Comparison of ENCODE assay signal across 8 mouse cellular contexts in genomic region chr12:110373408-110374065, GRCm38 (mm10).
DNase-seq lines count a peak whose midpoint lies in the region; ATAC-seq and TF ChIP-seq lines count a peak whose summit lies in the region.

No protein-coding gene starts in this region.

- H3K4me3 ChIP-seq in cortical plate, adult 2 months (ENCODE audit: insufficient read depth, low read length): no peak overlapping the region

- no peaks in the 10 kb centered on the region for H3K4me1 ChIP-seq in cortical plate, adult 2 months (ENCODE audit: control insufficient read depth, insufficient read depth, low read length)

- TF ChIP-seq POLR2A in cortical plate, adult 2 months (IDR thresholded peaks at IDR 0.05; ENCODE audit: extremely low read depth, insufficient read depth, low read length): no peak

- no peak overlapping the region for H3K27ac ChIP-seq in cortical plate, adult 2 months (ENCODE audit: insufficient read depth, low read length)

- DNase-seq in gastrocnemius, postnatal 10 days: peak; percentile 89
- peak; percentile 84 for DNase-seq in induced T-regulatory cell, adult 2 months (ENCODE audit: low read depth)
- peak; percentile 71 to 80 for DNase-seq in left cerebral cortex, adult 8-10 months (ENCODE audit: low spot score in 2 of 2)
- DNase-seq in right cerebral cortex, postnatal 25 days: peak; percentile 86
- DNase-seq in urinary bladder, postnatal 4 days (ENCODE audit: low spot score in 2 of 2): peak; percentile 81 to 89

- TF ChIP-seq CTCF in cortical plate, adult 2 months (IDR thresholded peaks at IDR 0.05; ENCODE audit: extremely low read depth, insufficient read depth, low read length): peak; percentile 81

- peak; percentile 76 for ATAC-seq in activated CD4-positive, CD25-positive, alpha-beta regulatory T cell, adult 4 months
- peak; percentile 91 for ATAC-seq in megakaryocyte-erythroid progenitor cell, adult 5-6 weeks (replicated peaks; ENCODE audit: low FRiP score, low TSS enrichment, poor library complexity, severe bottlenecking)
